Mouse (Mus musculus) erythroblast, adult 5-6 weeks (primary cell): ENCODE measurements around the gene Rab1a. TPM values are rescaled to one million over a fixed set of nuclear protein-coding genes. Genes with fewer than 3 reads are reported as not detected.
"Not testable (repeated sequence)": the region's sequence is repeated elsewhere in the genome, so short reads cannot be mapped to it uniquely, and the experiment has no call there.

Experiments
- ATAC-seq: replicated peaks from 2 replicates; pipeline ENCODE4 v1.8.0; 2016; ENCODE audit warnings: moderate number of reproducible peaks, mild to moderate bottlenecking, moderate TSS enrichment, inconsistent platforms; ENCODE audit not compliant: poor library complexity, low FRiP score, severe bottlenecking
- total RNA-seq, 2 experiments: library from RNA; stranded (forward) in 1 of 2; stranded (reverse) in 1 of 2; fragments of 150-400 nt in 1 of 2; fragments of 200-764, 138-1000 nt in 1 of 2; gene quantifications; 2 replicates each; pipeline versions ENCODE4 v1.2.3 to v1.2.4; 2015 to 2017; ENCODE audit warnings: low replicate concordance in 2 of 2

The Rab1a gene
- total RNA-seq, 2 experiments from 2014 or later: 49.2 to 87.2 TPM

- ATAC-seq: peak; percentile 80
Observed at GRCm38 (mm10) chr11:20214779-20215178, 13.5 kb downstream of the Rab1a start.

- ATAC-seq: no peak
Observed at GRCm38 (mm10) chr11:20216415-20216814, 15.2 kb downstream of the Rab1a start.

- ATAC-seq: no peak
Observed at GRCm38 (mm10) chr11:20217227-20217626, 16.0 kb downstream of the Rab1a start.

- ATAC-seq: not testable (repeated sequence)
Observed at GRCm38 (mm10) chr11:20221671-20222070, 20.4 kb downstream of the Rab1a start.

GRCm38 (mm10) chr11:20224196-20224595 is 23.0 kb downstream of the Rab1a start:
- ATAC-seq: no peak

- ATAC-seq: no peak
Observed at GRCm38 (mm10) chr11:20225938-20226337, 24.7 kb downstream of the Rab1a start.

GRCm38 (mm10) chr11:20228666-20229065 is 27.4 kb downstream of the Rab1a start:
- no peak for ATAC-seq

- ATAC-seq: no peak
Observed at GRCm38 (mm10) chr11:20229311-20229710, 28.1 kb downstream of the Rab1a start.

- no peak for ATAC-seq
Observed at GRCm38 (mm10) chr11:20230286-20230685, 29.1 kb downstream of the Rab1a start.

- no peak for ATAC-seq
Observed at GRCm38 (mm10) chr11:20231128-20231878, 30.1 kb downstream of the Rab1a start.

GRCm38 (mm10) chr11:20232016-20232755 is 31.0 kb downstream of the Rab1a start:
- no peak for ATAC-seq

- ATAC-seq: no peak
Observed at GRCm38 (mm10) chr11:20234233-20234632, 33.0 kb downstream of the Rab1a start.

- no peak for ATAC-seq
Observed at GRCm38 (mm10) chr11:20237018-20237417, 35.8 kb downstream of the Rab1a start.

- ATAC-seq: no peak
Observed at GRCm38 (mm10) chr11:20237976-20238375, 36.7 kb downstream of the Rab1a start.

- no peak for ATAC-seq
Observed at GRCm38 (mm10) chr11:20239279-20239861, 38.1 kb downstream of the Rab1a start.

- ATAC-seq: no peak
Observed at GRCm38 (mm10) chr11:20240331-20240730, 39.1 kb downstream of the Rab1a start.

GRCm38 (mm10) chr11:20241311-20241710 is 40.1 kb downstream of the Rab1a start:
- no peak for ATAC-seq

GRCm38 (mm10) chr11:20242366-20243056 is 41.3 kb downstream of the Rab1a start:
- no peak for ATAC-seq

GRCm38 (mm10) chr11:20243214-20243913 is 42.1 kb downstream of the Rab1a start:
- ATAC-seq: no peak; the same call in 1 of the 2 replicates
